Mouse (Mus musculus): ENCODE results near the gene Plxnb1.
"Not testable (repeated sequence)": the region's sequence is repeated elsewhere in the genome, so short reads cannot be mapped to it uniquely, and the experiment has no call there.

The Plxnb1 gene

GRCm38 (mm10) chr9:109130076-109130475, 34.9 kb downstream of the Plxnb1 start:
- DNase-seq (ENCODE audit: low spot score in 2 of 2), result no peak

GRCm38 (mm10) chr9:109140414-109140813, 45.2 kb downstream of the Plxnb1 start:
- not testable (repeated sequence) for DNase-seq (ENCODE audit: low spot score in 2 of 2)

- DNase-seq (ENCODE audit: low spot score in 2 of 2), result no peak
Measured at GRCm38 (mm10) chr9:109161941-109162340, 66.8 kb downstream of the Plxnb1 start, which contains the start of gene Fbxw21. Gene Fbxw21, minus strand, starts transcription at chr9:109162041.

GRCm38 (mm10) chr9:109167316-109167715, 72.1 kb downstream of the Plxnb1 start:
- DNase-seq (ENCODE audit: low spot score in 2 of 2), result no peak
